Mouse (Mus musculus) embryonic fibroblast, embryonic 13.5 days (primary cell): ENCODE results near the gene Atpif1.

Source experiments
- CTCF ChIP-seq: IDR thresholded peaks from 2 replicates; pipeline ENCODE4 v1.5.1; 2011; ENCODE audit warnings: mild to moderate bottlenecking, control low read depth, low read length, moderate library complexity, borderline replicate concordance; ENCODE audit not compliant: insufficient read depth
- POLR2A ChIP-seq: IDR thresholded peaks from 2 replicates; pipeline ENCODE4 v1.6.1; 2011; ENCODE audit warnings: low read depth, mild to moderate bottlenecking, control low read depth, low read length, moderate library complexity

- no peak for TF ChIP-seq CTCF
- TF ChIP-seq POLR2A: no peak
Measured at GRCm38 (mm10) chr4:132482956-132483608, 50.4 kb downstream of the Atpif1 start.
